Mouse (Mus musculus) effector memory CD4-positive, alpha-beta T cell, adult 7 months (primary cell): Measurements from ENCODE around the gene Olfr1028. TPM values are rescaled to one million over a fixed set of nuclear protein-coding genes. Genes with fewer than 3 reads are reported as not detected.

Source experiments
- polyA plus RNA-seq: library from polyadenylated mRNA; unstranded; fragments of 100-300 nt; shearing (Covaris generic); gene quantifications from one replicate; pipeline ENCODE4 v1.2.1, GENCODE M21; 2017

Olfr1028 gene
- polyA plus RNA-seq = not detected

GRCm38 (mm10) chr2:85950137-85950536 lies at the start of gene Olfr1028:
TSS of gene Olfr1028 (plus strand) at chr2:85950437.

GRCm38 (mm10) chr2:85904952-85905351 lies 45.3 kb upstream of the Olfr1028 start, which contains the start of gene Olfr1024:
TSS of gene Olfr1024 (minus strand) at chr2:85905052.

GRCm38 (mm10) chr2:85914893-85915292 lies 35.3 kb upstream of the Olfr1028 start, which contains the start of gene Olfr1025-ps1:
TSS of gene Olfr1025-ps1 (plus strand) at chr2:85915193.

GRCm38 (mm10) chr2:85921258-85921657 lies 29.0 kb upstream of the Olfr1028 start, which contains the start of gene Olfr1026:
TSS of gene Olfr1026 (plus strand) at chr2:85921558.

GRCm38 (mm10) chr2:85973595-85973994 lies 23.4 kb downstream of the Olfr1028 start, which contains the start of gene Olfr1029:
TSS of gene Olfr1029 (plus strand) at chr2:85973895.

GRCm38 (mm10) chr2:85978976-85979375 lies 28.7 kb downstream of the Olfr1028 start, which contains the start of gene Olfr1030:
TSS of gene Olfr1030 (plus strand) at chr2:85979276.

GRCm38 (mm10) chr2:85990004-85990403 lies 39.8 kb downstream of the Olfr1028 start, which contains the start of gene Olfr1031:
TSS of gene Olfr1031 (plus strand) at chr2:85990304.

Other genes with a start within 250 kb of the Olfr1028 start
- not detected for gene Olfr1009, start 235.0 kb upstream of the Olfr1028 start, polyA plus RNA-seq
- gene Olfr1012, start 187.7 kb upstream of the Olfr1028 start, polyA plus RNA-seq = not detected
- 0.11 TPM for gene Olfr1013, start 183.3 kb upstream of the Olfr1028 start, polyA plus RNA-seq
- 0.21 TPM for gene Olfr1014, start 177.7 kb upstream of the Olfr1028 start, polyA plus RNA-seq
- gene Olfr1015, start 168.4 kb upstream of the Olfr1028 start, polyA plus RNA-seq = 0.51 TPM
- gene Olfr1016, start 147.9 kb upstream of the Olfr1028 start, polyA plus RNA-seq = 1.2 TPM
- not detected for gene Olfr1018, start 132.0 kb upstream of the Olfr1028 start, polyA plus RNA-seq
- gene Olfr1019, start 105.0 kb upstream of the Olfr1028 start, polyA plus RNA-seq = not detected
- gene Olfr1020, start 103.4 kb upstream of the Olfr1028 start, polyA plus RNA-seq = not detected
- gene Olfr1022, start 81.8 kb upstream of the Olfr1028 start, polyA plus RNA-seq = not detected
- gene Olfr1023, start 64.8 kb upstream of the Olfr1028 start, polyA plus RNA-seq = not detected
- gene Olfr1024, start 45.4 kb upstream of the Olfr1028 start, polyA plus RNA-seq = not detected
- not detected for gene Olfr1025-ps1, start 35.2 kb upstream of the Olfr1028 start, polyA plus RNA-seq
- not detected for gene Olfr1026, start 28.9 kb upstream of the Olfr1028 start, polyA plus RNA-seq
- gene Olfr1029, start 23.5 kb downstream of the Olfr1028 start, polyA plus RNA-seq = not detected
- gene Olfr1030, start 28.8 kb downstream of the Olfr1028 start, polyA plus RNA-seq = 0.11 TPM
- not detected for gene Olfr1031, start 39.9 kb downstream of the Olfr1028 start, polyA plus RNA-seq
- not detected for gene Olfr1032, start 55.1 kb downstream of the Olfr1028 start, polyA plus RNA-seq
- gene Olfr1033, start 70.2 kb downstream of the Olfr1028 start, polyA plus RNA-seq = 18.8 TPM
- gene Olfr1034, start 95.4 kb downstream of the Olfr1028 start, polyA plus RNA-seq = not detected
- gene Olfr1036, start 123.6 kb downstream of the Olfr1028 start, polyA plus RNA-seq = not detected
- not detected for gene Olfr1037, start 136.9 kb downstream of the Olfr1028 start, polyA plus RNA-seq
- not detected for gene Olfr1039, start 185.5 kb downstream of the Olfr1028 start, polyA plus RNA-seq
- not detected for gene Olfr1040, start 196.3 kb downstream of the Olfr1028 start, polyA plus RNA-seq
- 0.29 TPM for gene Olfr1042, start 211.4 kb downstream of the Olfr1028 start, polyA plus RNA-seq
- gene Olfr1043, start 217.1 kb downstream of the Olfr1028 start, polyA plus RNA-seq = not detected
- 0.45 TPM for gene Olfr1044, start 227.4 kb downstream of the Olfr1028 start, polyA plus RNA-seq
- 0.38 TPM for gene Olfr52, start 235.2 kb downstream of the Olfr1028 start, polyA plus RNA-seq